Mouse (Mus musculus): ENCODE measurements around the gene Lyl1. TPM values are rescaled to one million over a fixed set of nuclear protein-coding genes. Genes with fewer than 3 reads are reported as not detected.

The Lyl1 gene
- polyA plus RNA-seq, 1 experiment, result not detected

DNA sequence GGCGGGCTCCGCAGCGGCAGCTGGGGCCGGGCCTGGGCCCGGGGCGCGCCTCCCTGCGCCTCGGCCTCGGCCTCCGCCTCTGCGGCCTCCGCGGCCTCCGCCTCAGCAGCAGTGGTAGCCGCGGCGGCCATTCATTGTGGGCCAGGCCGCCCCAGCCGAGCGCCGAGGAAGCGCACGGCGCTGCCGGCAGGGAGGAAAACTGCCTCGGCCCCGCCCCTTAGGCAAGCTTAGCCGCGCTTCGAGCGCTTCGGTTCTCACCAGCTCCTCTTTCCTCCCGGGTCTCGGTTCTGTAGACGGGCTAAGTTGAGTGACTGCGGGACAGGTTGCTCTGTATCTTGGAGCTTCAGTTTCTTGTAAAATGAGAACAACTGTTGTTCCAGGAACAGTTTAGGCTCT lies 13.6 kb upstream of the Lyl1 start, which contains the start of gene Nacc1:
Gene Nacc1, minus strand, starts transcription at position 158 of the 396 bp plus-strand sequence.
- H3K4me3 ChIP-seq, result peak within 1 kb of the TSS; percentile 55
- H3K36me3 ChIP-seq (ENCODE audit: control insufficient read depth, insufficient read depth), result peaks cover 8% of the 10 kb centered on the region
- H3K27me3 ChIP-seq (ENCODE audit: control insufficient read depth, insufficient read depth, insufficient read length), result no peaks in the 10 kb centered on the region
- peaks cover 60% of the 10 kb centered on the region for H3K79me2 ChIP-seq (ENCODE audit: control insufficient read depth, insufficient read depth)
- TF ChIP-seq TCF12 (IDR thresholded peaks at IDR 0.05; ENCODE audit: insufficient read depth, poor library complexity, severe bottlenecking) (no peak), POLR2AphosphoS2 (IDR thresholded peaks at IDR 0.05; ENCODE audit: insufficient read length, low read depth) (peak; percentile 29), REST (IDR thresholded peaks at IDR 0.05; ENCODE audit: insufficient read depth, insufficient read length) (no peak), E2F4 (IDR thresholded peaks at IDR 0.05; ENCODE audit: insufficient read depth) (no peak), TCF3 (IDR thresholded peaks at IDR 0.05; ENCODE audit: insufficient read length, low read depth) (no peak), POLR2A (IDR thresholded peaks at IDR 0.05; ENCODE audit: insufficient read length, low read depth) (peak; percentile 65), MYOG (IDR thresholded peaks at IDR 0.05; ENCODE audit: control insufficient read depth in 1 of 3, insufficient read depth in 1 of 3, insufficient read length in 2 of 3, low read depth in 2 of 3) (peak in 1 of 3 experiments; percentile 15), MAX (IDR thresholded peaks at IDR 0.05; ENCODE audit: low read depth) (no peak), SRF (IDR thresholded peaks at IDR 0.05; ENCODE audit: control insufficient read depth, insufficient read length, low read depth) (peak; percentile 48)
- H3ac ChIP-seq (ENCODE audit: control insufficient read depth, insufficient read length), result peak within 1 kb of the TSS; percentile 29
- peak within 1 kb of the TSS; percentile 92 for H3K4me2 ChIP-seq (ENCODE audit: low read depth)

DNA sequence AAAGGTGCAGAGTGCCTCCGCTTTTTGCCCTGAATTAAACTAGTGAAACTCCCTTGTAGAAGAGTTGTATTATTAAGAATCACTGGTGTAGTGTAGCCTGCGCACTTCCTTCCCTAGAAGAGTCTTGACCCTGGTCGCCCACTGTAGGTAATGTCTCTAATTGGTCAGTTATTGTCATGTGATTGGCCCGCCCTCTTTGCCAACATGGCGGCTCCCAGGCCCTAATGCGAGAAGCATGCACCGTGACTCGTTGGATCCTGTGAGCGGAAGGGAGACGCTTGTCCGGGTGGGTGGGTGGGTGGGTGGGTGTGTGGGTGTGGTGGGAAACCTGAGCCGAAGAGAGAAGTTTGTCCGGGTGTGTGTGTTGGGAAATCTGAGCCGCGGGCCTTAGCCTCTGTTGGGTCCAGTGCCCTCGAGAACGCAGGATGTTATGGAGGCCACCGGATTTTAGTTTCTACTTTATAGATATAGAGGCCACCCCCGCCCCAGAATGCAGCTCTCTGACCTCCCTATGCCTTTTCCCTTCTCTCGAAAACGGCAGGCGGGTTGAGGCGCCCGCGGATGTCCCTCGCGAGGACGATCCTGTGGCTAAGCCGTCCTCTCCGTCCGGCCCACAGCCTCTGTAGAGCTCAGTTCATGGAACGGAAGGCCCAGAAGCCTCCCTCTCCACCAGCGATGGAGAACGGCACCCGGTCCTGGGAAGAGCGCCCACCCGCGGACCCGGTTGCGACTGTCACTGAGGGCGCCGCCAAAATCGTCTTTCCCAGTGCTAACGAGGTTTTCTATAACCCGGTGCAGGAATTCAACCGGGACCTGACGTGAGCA lies 12.0 kb upstream of the Lyl1 start:
- Histone ChIP-seq H3K4me2 (ENCODE audit: low read depth) (peak overlapping the region; percentile 82), H3K27me3 (ENCODE audit: control insufficient read depth, insufficient read depth, insufficient read length) (no peaks in the 10 kb centered on the region), H3K36me3 (ENCODE audit: control insufficient read depth, insufficient read depth) (peaks cover 12% of the 10 kb centered on the region), H3K4me3 (peak overlapping the region; percentile 55), H3K79me2 (ENCODE audit: control insufficient read depth, insufficient read depth) (peaks cover 44% of the 10 kb centered on the region), H3ac (ENCODE audit: control insufficient read depth, insufficient read length) (peak overlapping the region; percentile 12)
- TF ChIP-seq USF1 (IDR thresholded peaks at IDR 0.05; ENCODE audit: low read depth) (peak; percentile 98), MYOG (IDR thresholded peaks at IDR 0.05; ENCODE audit: control insufficient read depth in 1 of 3, insufficient read depth in 1 of 3, insufficient read length in 2 of 3, low read depth in 2 of 3) (no peak), MAX (IDR thresholded peaks at IDR 0.05; ENCODE audit: low read depth) (peak; percentile 73), POLR2A (IDR thresholded peaks at IDR 0.05; ENCODE audit: insufficient read length, low read depth) (peak; percentile 44), SRF (IDR thresholded peaks at IDR 0.05; ENCODE audit: control insufficient read depth, insufficient read length, low read depth) (no peak), POLR2AphosphoS2 (IDR thresholded peaks at IDR 0.05; ENCODE audit: insufficient read length, low read depth) (peak; percentile 23)

GRCm38 (mm10) chr8:84693332-84693731 lies 7.9 kb upstream of the Lyl1 start:
- Histone ChIP-seq H3K4me2 (ENCODE audit: low read depth) (no peak overlapping the region), H3K79me2 (ENCODE audit: control insufficient read depth, insufficient read depth) (peaks cover 15% of the 10 kb centered on the region), H3K36me3 (ENCODE audit: control insufficient read depth, insufficient read depth) (peaks cover 12% of the 10 kb centered on the region), H3K4me3 (no peak overlapping the region), H3K27me3 (ENCODE audit: control insufficient read depth, insufficient read depth, insufficient read length) (no peaks in the 10 kb centered on the region), H3ac (ENCODE audit: control insufficient read depth, insufficient read length) (no peak overlapping the region)
- TF ChIP-seq MAX (IDR thresholded peaks at IDR 0.05; ENCODE audit: low read depth) (no peak), USF1 (IDR thresholded peaks at IDR 0.05; ENCODE audit: low read depth) (no peak), CEBPB (IDR thresholded peaks at IDR 0.05; ENCODE audit: insufficient read depth, poor library complexity, severe bottlenecking) (no peak), POLR2AphosphoS2 (IDR thresholded peaks at IDR 0.05; ENCODE audit: insufficient read length, low read depth) (no peak), MYOG (IDR thresholded peaks at IDR 0.05; ENCODE audit: control insufficient read depth in 1 of 3, insufficient read depth in 1 of 3, insufficient read length in 2 of 3, low read depth in 2 of 3) (no peak), TCF12 (IDR thresholded peaks at IDR 0.05; ENCODE audit: insufficient read depth, poor library complexity, severe bottlenecking) (no peak), SRF (IDR thresholded peaks at IDR 0.05; ENCODE audit: control insufficient read depth, insufficient read length, low read depth) (no peak), E2F4 (IDR thresholded peaks at IDR 0.05; ENCODE audit: insufficient read depth) (no peak), POLR2A (IDR thresholded peaks at IDR 0.05; ENCODE audit: insufficient read length, low read depth) (no peak), MYOD1 (IDR thresholded peaks at IDR 0.05; ENCODE audit: control insufficient read depth in 1 of 3, insufficient read length in 2 of 3, low read depth in 2 of 3) (no peak), TCF3 (IDR thresholded peaks at IDR 0.05; ENCODE audit: insufficient read length, low read depth) (no peak), REST (IDR thresholded peaks at IDR 0.05; ENCODE audit: insufficient read depth, insufficient read length) (no peak)

DNA sequence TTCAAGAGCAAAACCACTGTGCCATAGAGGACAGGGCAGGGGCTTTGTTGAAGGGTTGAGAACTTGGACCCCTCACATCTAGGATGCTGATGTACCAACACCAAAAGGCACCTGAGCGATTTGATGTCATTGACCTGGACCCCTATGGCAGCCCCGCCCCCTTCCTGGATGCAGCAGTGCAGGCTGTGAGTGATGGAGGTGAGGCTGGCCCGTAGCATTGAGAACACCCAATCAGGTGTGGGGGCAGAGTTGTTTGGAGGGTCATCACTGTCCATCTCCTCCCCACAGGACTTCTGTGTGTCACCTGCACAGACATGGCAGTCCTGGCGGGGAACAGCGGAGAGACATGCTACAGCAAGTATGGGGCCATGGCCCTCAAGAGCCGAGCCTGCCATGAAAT lies 6.1 kb upstream of the Lyl1 start:
- TF ChIP-seq SRF (IDR thresholded peaks at IDR 0.05; ENCODE audit: control insufficient read depth, insufficient read length, low read depth) (no peak), MYOD1 (IDR thresholded peaks at IDR 0.05; ENCODE audit: control insufficient read depth in 1 of 3, insufficient read length in 2 of 3, low read depth in 2 of 3) (no peak), POLR2A (IDR thresholded peaks at IDR 0.05; ENCODE audit: insufficient read length, low read depth) (no peak), POLR2AphosphoS2 (IDR thresholded peaks at IDR 0.05; ENCODE audit: insufficient read length, low read depth) (no peak), TCF12 (IDR thresholded peaks at IDR 0.05; ENCODE audit: insufficient read depth, poor library complexity, severe bottlenecking) (no peak)

More for the DNA sequence above, 6.1 kb upstream of the Lyl1 start:
- Histone ChIP-seq H3ac (ENCODE audit: control insufficient read depth, insufficient read length) (no peak overlapping the region), H3K4me2 (ENCODE audit: low read depth) (no peak overlapping the region), H3K79me2 (ENCODE audit: control insufficient read depth, insufficient read depth) (peaks cover 10% of the 10 kb centered on the region), H3K4me3 (no peak overlapping the region), H3K36me3 (ENCODE audit: control insufficient read depth, insufficient read depth) (peaks cover 12% of the 10 kb centered on the region), H3K27me3 (ENCODE audit: control insufficient read depth, insufficient read depth, insufficient read length) (no peaks in the 10 kb centered on the region)

Data from myocyte (in vitro differentiated cells).